Mouse (Mus musculus): ENCODE measurements at regions not wholly inside any gene's neighbourhood (a gene's known extent, or its start where the extent isn't known, plus 50 kb on each side); places are given as distances from the start of the nearest gene placed in this dataset.

DNA sequence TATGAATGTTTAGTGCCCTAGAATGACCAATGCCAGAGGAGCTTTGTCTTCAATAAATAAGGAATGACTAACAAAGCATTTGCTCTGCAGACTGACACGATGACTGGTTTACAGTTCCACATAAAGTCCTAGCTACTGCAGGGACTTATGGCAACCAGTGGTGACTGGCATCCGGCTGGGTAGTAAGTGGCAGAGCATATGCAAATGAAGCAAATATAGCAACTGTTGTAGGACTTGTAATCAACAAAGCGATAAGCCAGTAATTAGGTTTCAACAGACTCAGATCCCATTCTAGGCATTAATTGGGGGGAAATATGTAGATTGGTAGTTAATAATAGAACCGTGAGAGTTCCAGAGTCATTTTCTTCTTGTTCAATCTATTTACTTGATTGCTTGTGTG lies 379.2 kb upstream of the Sptlc3 start:
- no peak for DNase-seq (ENCODE audit: low spot score in 2 of 2)

GRCm38 (mm10) chr2:139120905-139121304 lies 372.8 kb upstream of the Sptlc3 start:
- DNase-seq (ENCODE audit: low spot score in 2 of 2), result no peak

DNA sequence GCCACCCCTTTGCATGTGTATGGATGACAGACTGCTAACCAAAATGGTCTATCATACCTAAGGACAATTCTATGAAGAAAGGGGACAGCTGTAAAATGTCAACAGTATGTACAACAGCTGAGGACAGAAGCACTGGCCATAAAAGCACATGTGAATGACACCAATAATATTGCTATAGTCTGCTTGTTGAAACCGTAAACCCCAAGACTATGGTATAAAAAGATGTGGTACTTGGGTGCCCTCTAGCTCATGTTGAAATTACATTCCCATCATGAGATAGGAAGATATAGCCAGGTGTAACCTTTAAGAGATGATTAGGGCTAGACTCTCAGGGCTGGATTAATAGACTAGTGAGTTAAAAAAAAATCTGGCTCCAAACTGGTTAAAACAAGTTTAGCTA lies 361.6 kb upstream of the Sptlc3 start:
- DNase-seq (ENCODE audit: low spot score in 2 of 2), result no peak

DNA sequence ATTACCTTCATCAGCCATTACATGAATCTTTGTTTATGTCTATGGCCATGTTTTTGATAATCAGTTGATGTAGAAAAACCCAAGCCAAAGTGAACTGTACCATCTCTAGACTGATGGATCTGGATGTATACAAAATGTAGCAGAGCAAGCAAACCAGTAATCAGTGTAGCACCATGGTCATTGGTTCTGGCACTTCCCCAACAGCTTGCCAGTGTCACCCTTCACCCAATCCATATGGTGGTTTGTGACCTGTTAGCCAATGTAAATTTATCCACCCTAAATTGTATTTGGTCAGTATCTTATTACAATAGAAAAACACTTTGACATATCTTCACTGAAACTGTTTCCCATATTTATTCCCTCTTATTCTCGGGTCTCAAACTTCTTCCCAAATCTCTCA lies 346.7 kb upstream of the Sptlc3 start:
- no peak for DNase-seq (ENCODE audit: low spot score in 2 of 2)

- no peak for DNase-seq (ENCODE audit: low spot score in 2 of 2)
These were observed 314.1 kb upstream of the Sptlc3 start for GRCm38 (mm10) chr2:139179641-139180040.

DNA sequence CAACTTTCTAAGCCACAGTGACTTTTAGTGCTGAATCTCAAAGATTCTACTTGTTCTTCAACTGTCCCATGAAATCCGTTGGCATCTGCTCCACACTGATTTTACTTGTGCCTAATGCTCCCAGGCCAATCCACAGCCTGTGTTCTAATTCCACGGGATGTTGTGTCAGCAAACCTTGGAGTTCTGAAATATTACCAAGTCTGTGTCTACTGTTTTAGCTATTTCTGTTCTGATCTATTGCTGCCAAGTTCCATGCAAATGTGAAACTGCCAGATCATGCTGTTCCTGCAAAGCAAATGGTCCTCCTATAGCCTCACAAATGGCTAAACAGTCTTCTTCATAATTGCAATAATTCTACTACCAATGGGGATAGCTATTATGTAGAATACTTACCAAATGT lies 295.4 kb upstream of the Sptlc3 start:
- no peak for DNase-seq (ENCODE audit: low spot score in 2 of 2)

- DNase-seq (ENCODE audit: low spot score in 2 of 2), result no peak
These were observed 286.1 kb upstream of the Sptlc3 start for GRCm38 (mm10) chr2:139207649-139208048.

GRCm38 (mm10) chr2:139220757-139221400 lies 272.8 kb upstream of the Sptlc3 start:
- no peak for DNase-seq (ENCODE audit: low spot score in 2 of 2)

DNA sequence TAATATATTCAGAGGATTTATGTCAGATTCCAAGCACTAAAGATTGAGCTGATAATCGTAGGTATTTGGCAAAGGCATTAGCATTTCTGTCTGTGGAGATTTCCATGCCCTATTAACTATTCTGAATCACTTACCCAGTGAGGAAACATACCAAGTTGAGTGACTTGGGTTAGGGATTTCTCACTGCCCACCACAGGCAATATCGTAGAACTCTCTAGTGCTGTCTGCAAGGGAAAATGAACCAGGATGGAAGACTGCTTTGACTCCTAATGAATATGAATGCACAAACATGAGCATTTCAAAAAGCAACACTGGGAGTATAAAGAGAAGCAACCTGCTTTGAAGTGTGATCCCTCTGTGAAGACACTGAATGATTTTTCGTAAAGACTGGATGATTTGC lies 263.3 kb upstream of the Sptlc3 start:
- no peak for DNase-seq (ENCODE audit: low spot score in 2 of 2)

- DNase-seq (ENCODE audit: low spot score in 2 of 2), result no peak
These were observed 243.6 kb upstream of the Sptlc3 start for GRCm38 (mm10) chr2:139250138-139250537.

DNA sequence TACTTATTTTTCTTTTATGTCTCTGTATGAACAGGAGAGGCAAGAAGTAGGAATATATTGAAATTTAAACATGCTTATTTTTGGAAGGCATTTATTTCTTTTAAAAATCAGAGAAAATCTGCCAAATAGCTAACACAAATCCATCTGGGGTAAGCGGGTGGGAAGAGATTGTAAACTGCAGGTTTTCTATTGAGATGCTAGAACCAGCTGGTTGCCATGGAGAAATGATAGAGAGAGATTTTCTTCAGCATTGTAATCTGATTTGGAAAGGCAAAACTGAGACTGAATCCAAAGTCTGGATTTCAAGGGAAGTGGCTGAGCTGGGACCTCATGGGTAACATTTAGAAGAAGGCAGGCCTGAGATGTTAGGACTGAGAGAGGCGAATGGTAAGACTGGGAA lies 226.6 kb upstream of the Sptlc3 start:
- no peak for DNase-seq (ENCODE audit: low spot score in 2 of 2)

DNA sequence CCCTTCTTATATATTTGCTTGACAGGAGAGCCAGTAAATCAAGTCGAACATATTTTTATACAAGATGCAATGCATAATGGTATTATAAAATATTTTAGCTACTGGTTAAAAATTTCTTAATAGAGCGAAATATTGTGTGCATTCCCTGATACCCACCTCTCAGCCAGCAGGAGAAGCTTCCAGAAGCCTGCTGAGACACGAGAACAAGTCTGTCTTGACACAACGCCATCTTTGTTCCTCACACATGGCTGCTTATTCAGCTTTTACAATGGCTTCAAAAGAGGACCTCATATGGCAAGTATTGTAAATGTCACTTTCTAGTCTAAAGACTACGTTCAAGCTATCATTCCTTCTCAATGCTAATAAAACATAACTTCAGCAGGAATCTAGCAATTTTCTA lies 217.1 kb upstream of the Sptlc3 start:
- DNase-seq (ENCODE audit: low spot score in 2 of 2), result no peak

GRCm38 (mm10) chr2:139277571-139277970 lies 216.1 kb upstream of the Sptlc3 start:
- no peak for DNase-seq (ENCODE audit: low spot score in 2 of 2)

DNA sequence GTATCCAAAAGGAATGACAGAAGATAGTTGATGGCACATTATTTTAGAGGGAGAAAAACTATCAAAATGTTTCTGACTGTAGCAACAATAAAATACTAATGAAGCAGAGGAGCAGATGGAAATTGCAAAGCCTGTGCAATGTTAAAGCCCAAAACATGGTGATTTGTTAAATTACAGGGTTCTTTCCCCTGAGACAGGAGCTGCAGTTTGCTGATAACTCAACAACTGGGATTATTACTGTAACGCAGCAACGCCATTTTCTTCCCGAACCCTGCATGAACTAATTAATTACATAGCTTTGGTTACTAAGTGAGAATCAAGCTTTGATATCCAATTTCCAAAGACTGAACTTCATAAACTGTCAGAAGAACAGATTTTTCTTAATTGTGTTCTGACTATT lies 212.7 kb upstream of the Sptlc3 start:
- no peak for DNase-seq (ENCODE audit: low spot score in 2 of 2)

- no peak for DNase-seq (ENCODE audit: low spot score in 2 of 2)
These were observed 209.4 kb upstream of the Sptlc3 start for GRCm38 (mm10) chr2:139284315-139284714.

- DNase-seq (ENCODE audit: low spot score in 2 of 2), result no peak
These were observed 207.3 kb upstream of the Sptlc3 start for GRCm38 (mm10) chr2:139286446-139286845.

GRCm38 (mm10) chr2:139298541-139299152 lies 195.1 kb upstream of the Sptlc3 start:
- DNase-seq (ENCODE audit: low spot score in 2 of 2), result no peak

- DNase-seq (ENCODE audit: low spot score in 2 of 2), result no peak
These were observed 182.3 kb upstream of the Sptlc3 start for GRCm38 (mm10) chr2:139311401-139311812.

GRCm38 (mm10) chr2:139312053-139312452 lies 181.7 kb upstream of the Sptlc3 start:
- DNase-seq (ENCODE audit: low spot score in 2 of 2), result no peak

GRCm38 (mm10) chr2:139322509-139322908 lies 171.2 kb upstream of the Sptlc3 start:
- no peak for DNase-seq (ENCODE audit: low spot score in 2 of 2)

GRCm38 (mm10) chr2:139325501-139325900 lies 168.2 kb upstream of the Sptlc3 start:
- DNase-seq (ENCODE audit: low spot score in 2 of 2), result no peak

DNA sequence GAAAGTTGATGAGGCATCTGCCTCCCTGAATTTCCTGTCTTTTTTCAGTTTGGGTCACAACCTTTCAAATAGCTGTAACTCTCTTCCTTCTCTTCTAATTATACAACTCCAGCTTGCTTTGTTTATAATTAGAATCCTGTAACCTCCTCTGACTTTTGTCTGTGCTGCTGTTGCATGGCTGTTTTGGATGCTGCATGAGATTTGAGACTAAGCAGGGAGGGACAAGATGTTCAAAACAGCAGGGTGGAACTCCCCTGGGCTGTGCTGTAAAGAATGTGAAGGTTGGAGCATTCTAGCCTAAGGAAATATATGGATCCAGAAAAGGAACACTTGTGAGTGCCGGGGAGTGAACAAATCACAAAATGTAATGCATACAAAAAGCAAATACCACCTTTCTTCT lies 159.0 kb upstream of the Sptlc3 start:
- no peak for DNase-seq (ENCODE audit: low spot score in 2 of 2)

- DNase-seq (ENCODE audit: low spot score in 2 of 2), result no peak
These were observed 155.5 kb upstream of the Sptlc3 start for GRCm38 (mm10) chr2:139338240-139338639.

Data from adrenal gland, adult 18-20 months (tissue).